Mouse (Mus musculus): ENCODE data around the gene Drosha.
"Not testable (repeated sequence)": the region's sequence is repeated elsewhere in the genome, so short reads cannot be mapped to it uniquely, and the experiment has no call there.

Drosha gene

GRCm38 (mm10) chr15:12824197-12824952 lies at the start of gene Drosha, which contains the start of gene 6030458C11Rik:
TSS of gene Drosha (plus strand) at chr15:12824815.
TSS of gene 6030458C11Rik (minus strand) at chr15:12824649.
- peak; percentile 96 for DNase-seq (ENCODE audit: extremely low spot score)

- no peak for DNase-seq (ENCODE audit: extremely low spot score)
Measured at GRCm38 (mm10) chr15:12781296-12781695, 43.3 kb upstream of the Drosha start.

GRCm38 (mm10) chr15:12781729-12782326 lies 42.8 kb upstream of the Drosha start:
- no peak for DNase-seq (ENCODE audit: extremely low spot score)

- DNase-seq (ENCODE audit: extremely low spot score): no peak
Measured at GRCm38 (mm10) chr15:12788536-12788935, 36.1 kb upstream of the Drosha start.

- DNase-seq (ENCODE audit: extremely low spot score): peak; percentile 38
Measured at GRCm38 (mm10) chr15:12789406-12789867, 35.2 kb upstream of the Drosha start.

- no peak for DNase-seq (ENCODE audit: extremely low spot score)
Measured at GRCm38 (mm10) chr15:12794311-12794710, 30.3 kb upstream of the Drosha start.

GRCm38 (mm10) chr15:12795457-12795894 lies 29.1 kb upstream of the Drosha start:
- DNase-seq (ENCODE audit: extremely low spot score): peak; percentile 69

GRCm38 (mm10) chr15:12795909-12796470 lies 28.6 kb upstream of the Drosha start:
- no peak for DNase-seq (ENCODE audit: extremely low spot score)

GRCm38 (mm10) chr15:12798043-12798442 lies 26.6 kb upstream of the Drosha start:
- DNase-seq (ENCODE audit: extremely low spot score): no peak

- no peak for DNase-seq (ENCODE audit: extremely low spot score)
Measured at GRCm38 (mm10) chr15:12800405-12801141, 24.0 kb upstream of the Drosha start.

- DNase-seq (ENCODE audit: extremely low spot score): not testable (repeated sequence)
Measured at GRCm38 (mm10) chr15:12801142-12801506, 23.5 kb upstream of the Drosha start.

- no peak for DNase-seq (ENCODE audit: extremely low spot score)
Measured at GRCm38 (mm10) chr15:12805071-12805470, 19.5 kb upstream of the Drosha start.

GRCm38 (mm10) chr15:12807088-12807487 lies 17.5 kb upstream of the Drosha start:
- no peak for DNase-seq (ENCODE audit: extremely low spot score)

GRCm38 (mm10) chr15:12809305-12809704 lies 15.3 kb upstream of the Drosha start:
- no peak for DNase-seq (ENCODE audit: extremely low spot score)

GRCm38 (mm10) chr15:12812646-12813045 lies 12.0 kb upstream of the Drosha start:
- no peak for DNase-seq (ENCODE audit: extremely low spot score)

GRCm38 (mm10) chr15:12817592-12817991 lies 7.0 kb upstream of the Drosha start:
- no peak for DNase-seq (ENCODE audit: extremely low spot score)

- no peak for DNase-seq (ENCODE audit: extremely low spot score)
Measured at GRCm38 (mm10) chr15:12822416-12823395, 1.9 kb upstream of the Drosha start.

- DNase-seq (ENCODE audit: extremely low spot score): no peak
Measured at GRCm38 (mm10) chr15:12823455-12824119, 1.0 kb upstream of the Drosha start.

GRCm38 (mm10) chr15:12824965-12825364 lies 350 bp downstream of the Drosha start:
- no peak for DNase-seq (ENCODE audit: extremely low spot score)

GRCm38 (mm10) chr15:12825408-12825807 lies 793 bp downstream of the Drosha start:
- DNase-seq (ENCODE audit: extremely low spot score): no peak

All from embryo, embryonic 9.5 days (tissue).